Mouse (Mus musculus) gastrocnemius, adult 2 months (tissue): ENCODE measurements at regions not wholly inside any gene's neighbourhood (a gene's known extent, or its start where the extent isn't known, plus 50 kb on each side); places are given as distances from the start of the nearest gene placed in this dataset.

Experiments
- DNase-seq: peaks from one replicate; pipeline ENCODE4 v3.0.0; 2022
- H3K27ac ChIP-seq: fragments of 200-600 bp; 2 replicates; pipeline ENCODE4 v1.8.1; 2022; ENCODE audit warnings: mild to moderate bottlenecking
- H3K4me3 ChIP-seq: fragments of 200-600 bp; 2 replicates; pipeline ENCODE4 v1.8.1; 2022; ENCODE audit warnings: mild to moderate bottlenecking, moderate library complexity
- CTCF ChIP-seq: fragments of 200-600 bp; IDR thresholded peaks from 2 replicates; pipeline ENCODE4 v1.8.1; 2022; ENCODE audit warnings: antibody characterized with exemption, mild to moderate bottlenecking, moderate library complexity
- intact Hi-C: fragments of 180-260 bp; cut with DNase I; formaldehyde crosslinking; loops from one replicate; pipeline ENCODE4 v1.15.1; 2025

DNA sequence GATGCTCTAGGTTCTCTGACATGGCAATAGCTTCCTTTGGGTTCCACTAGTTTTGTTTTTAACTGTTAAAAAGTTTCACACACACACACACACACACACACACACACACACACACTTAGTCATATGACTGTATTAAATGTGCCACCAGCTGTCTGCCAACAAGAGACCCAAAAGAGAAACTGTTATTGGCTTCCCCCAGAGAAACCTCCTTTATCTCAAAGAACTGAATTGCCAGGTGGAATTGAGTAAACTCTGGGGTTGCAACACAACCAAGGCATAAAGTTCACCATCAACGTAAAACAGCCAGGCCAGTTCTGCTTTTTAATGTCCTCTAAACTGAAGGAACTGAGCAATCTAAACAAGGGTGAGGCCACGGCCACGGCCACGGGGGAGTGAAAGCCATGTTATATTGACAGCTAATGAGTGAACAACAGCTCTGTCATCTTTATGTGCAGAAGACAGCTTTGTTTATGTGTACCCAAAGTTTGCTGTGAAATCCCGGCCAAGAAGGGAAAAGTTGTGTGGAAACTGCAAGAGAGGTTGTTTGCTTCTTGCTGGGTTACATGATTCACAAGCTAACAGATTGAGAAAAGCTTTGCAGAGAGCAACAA, 69.3 kb downstream of the Btg1 start:
- H3K27ac ChIP-seq: no peak overlapping the region
- intact Hi-C loops: no loop called here
- DNase-seq: no peak
- H3K4me3 ChIP-seq: no peak overlapping the region
- no peak for TF ChIP-seq CTCF

GRCm38 (mm10) chr10:96686659-96687440, 70.0 kb downstream of the Btg1 start:
- TF ChIP-seq CTCF: no peak
- Histone ChIP-seq H3K4me3 (no peak overlapping the region), H3K27ac (no peak overlapping the region; the same call in 1 of the 2 replicates)
- peak; percentile 50 for DNase-seq
- intact Hi-C loops: no loop called here

DNA sequence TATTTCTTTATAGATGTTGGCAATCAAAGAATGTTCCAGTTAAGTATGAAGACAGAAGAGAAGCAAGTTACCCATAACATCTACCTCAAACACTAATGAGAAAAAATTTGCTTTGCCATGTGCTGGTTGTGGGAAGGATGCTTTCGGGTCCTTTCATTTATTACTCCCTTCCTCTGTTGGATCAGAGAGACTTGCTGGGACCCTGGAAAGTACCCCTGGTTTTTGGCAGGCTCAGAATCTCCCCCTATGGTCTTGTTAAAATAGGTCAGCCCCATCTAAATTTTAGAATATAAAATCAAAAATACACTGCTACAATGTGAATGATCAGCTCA, 70.6 kb downstream of the Btg1 start:
- no peak for DNase-seq
- Histone ChIP-seq H3K4me3 (no peak overlapping the region), H3K27ac (no peak overlapping the region; the same call in 1 of the 2 replicates)
- intact Hi-C loops: no loop called here
- no peak for TF ChIP-seq CTCF

DNA sequence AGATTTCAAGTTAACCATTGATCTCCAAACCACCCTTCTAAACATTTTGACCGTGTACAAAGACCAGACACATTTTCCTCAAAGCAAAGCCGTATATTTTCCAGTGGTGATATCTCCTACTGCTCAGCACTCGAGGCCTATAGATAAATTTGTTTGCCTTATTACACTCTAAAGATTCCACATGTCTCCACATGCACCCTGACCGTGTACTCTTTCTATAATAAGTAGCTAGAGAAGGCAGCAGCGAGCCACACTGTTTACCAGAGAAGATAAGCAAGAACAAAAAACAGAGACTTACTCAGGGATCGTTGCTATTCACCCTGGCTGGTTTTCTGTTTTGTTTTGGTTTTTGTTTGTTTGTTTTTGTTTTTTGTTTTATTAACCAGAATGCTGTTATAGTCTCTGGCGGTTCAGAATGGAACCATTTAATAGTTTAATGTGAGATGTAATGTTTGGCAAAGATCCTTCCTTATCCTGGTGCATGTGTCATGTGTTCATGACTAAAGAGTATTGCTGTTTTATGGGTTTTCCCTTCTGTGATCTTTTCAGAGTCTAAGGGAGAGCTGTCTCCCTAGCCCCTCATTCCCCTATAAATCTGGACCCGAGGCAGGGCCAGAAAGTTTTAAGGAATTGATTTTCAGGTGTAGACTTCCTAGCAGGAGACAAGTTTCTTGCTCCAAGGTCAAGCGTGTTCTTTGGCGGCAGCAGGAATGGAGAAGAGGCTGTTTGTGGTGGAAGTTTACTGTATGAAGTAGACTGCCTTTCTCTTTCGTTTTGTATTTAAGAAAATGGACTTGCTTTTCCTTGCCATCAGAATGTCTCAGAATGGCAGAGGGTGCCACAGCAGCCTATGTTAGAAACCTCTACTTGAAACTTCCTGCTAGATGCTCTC, 73.4 kb downstream of the Btg1 start:
- Histone ChIP-seq H3K4me3 (no peak overlapping the region; the same call in 1 of the 2 replicates), H3K27ac (peak overlapping the region; percentile 40; the same call in 1 of the 2 replicates)
- DNase-seq: no peak
- TF ChIP-seq CTCF: no peak
- intact Hi-C loops: no loop called here

GRCm38 (mm10) chr10:96690868-96691302, 74.1 kb downstream of the Btg1 start:
- DNase-seq: no peak
- TF ChIP-seq CTCF: no peak
- H3K27ac ChIP-seq: peak overlapping the region; percentile 40; the same call in 1 of the 2 replicates
- H3K4me3 ChIP-seq: no peak overlapping the region; the same call in 1 of the 2 replicates
- intact Hi-C loops: no loop called here

DNA sequence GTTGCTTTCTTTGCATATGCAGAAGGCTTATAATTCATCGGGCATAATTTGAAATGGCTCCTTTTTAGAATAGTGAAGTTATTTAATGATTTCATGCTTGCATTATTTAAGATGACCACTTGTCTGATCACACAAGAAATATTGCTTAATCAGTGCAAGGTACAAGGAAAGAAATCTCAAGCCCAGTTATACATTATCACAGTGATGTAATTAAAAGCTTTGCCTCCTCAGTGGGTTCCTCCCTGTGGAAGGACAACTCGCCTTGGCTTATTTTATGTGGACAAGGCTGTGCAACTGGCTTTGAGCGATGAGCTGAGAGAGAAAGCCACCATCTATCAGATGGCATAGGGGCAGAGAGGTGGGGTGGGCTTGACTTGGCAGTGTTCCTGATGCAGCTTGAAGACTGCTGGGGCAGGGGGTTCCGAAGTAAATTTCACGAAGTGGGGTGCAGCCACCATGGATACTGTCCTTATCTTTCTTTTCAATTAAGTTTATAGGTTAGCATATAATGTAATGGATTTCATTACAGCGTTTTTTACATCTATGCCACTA, 74.6 kb downstream of the Btg1 start:
- DNase-seq: no peak
- H3K4me3 ChIP-seq: no peak overlapping the region
- no peak overlapping the region for H3K27ac ChIP-seq
- intact Hi-C loops: no loop called here
- no peak for TF ChIP-seq CTCF

GRCm38 (mm10) chr10:96692821-96693220, 76.0 kb downstream of the Btg1 start:
- DNase-seq: no peak
- TF ChIP-seq CTCF: no peak
- H3K4me3 ChIP-seq: no peak overlapping the region

GRCm38 (mm10) chr10:96693766-96694165, 77.0 kb downstream of the Btg1 start:
- TF ChIP-seq CTCF: no peak
- no peak for DNase-seq
- Histone ChIP-seq H3K4me3 (no peak overlapping the region), H3K27ac (no peak overlapping the region)
- intact Hi-C loops: no loop called here

More at GRCm38 (mm10) chr10:96692821-96693220, 76.0 kb downstream of the Btg1 start:
- no peak overlapping the region for H3K27ac ChIP-seq
- intact Hi-C loops: no loop called here

DNA sequence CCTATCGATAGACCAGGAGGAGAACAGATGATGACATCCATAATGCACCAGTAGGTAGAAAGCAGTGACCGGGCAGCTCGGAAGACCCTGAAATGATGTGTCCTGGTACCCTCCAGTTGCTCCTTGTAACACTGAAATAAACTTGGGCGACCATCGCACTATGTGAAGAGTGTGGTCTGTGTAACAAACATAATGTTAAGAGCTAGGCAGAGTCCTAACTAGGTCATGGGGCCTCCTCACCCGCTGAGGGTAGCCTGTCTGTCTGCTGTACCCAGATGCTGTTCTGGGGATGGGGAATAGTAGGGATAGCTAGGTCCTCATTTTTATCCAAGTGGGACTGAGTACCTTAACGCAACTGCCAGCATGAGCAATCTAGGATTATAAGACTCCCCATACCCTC, 79.8 kb downstream of the Btg1 start:
- H3K4me3 ChIP-seq: no peak overlapping the region
- intact Hi-C loops: no loop called here
- TF ChIP-seq CTCF: no peak
- no peak overlapping the region for H3K27ac ChIP-seq
- no peak for DNase-seq

- H3K4me3 ChIP-seq: no peak overlapping the region
- intact Hi-C loops: no loop called here
- no peak for DNase-seq
- no peak overlapping the region for H3K27ac ChIP-seq
- TF ChIP-seq CTCF: no peak
Measured at GRCm38 (mm10) chr10:96697781-96698180, 81.0 kb downstream of the Btg1 start.

- DNase-seq: no peak
- Histone ChIP-seq H3K27ac (no peak overlapping the region), H3K4me3 (no peak overlapping the region)
- intact Hi-C loops: no loop called here
- no peak for TF ChIP-seq CTCF
Measured at GRCm38 (mm10) chr10:96706656-96707055, 89.8 kb downstream of the Btg1 start.

GRCm38 (mm10) chr10:96708471-96708870, 91.7 kb downstream of the Btg1 start:
- no peak for TF ChIP-seq CTCF
- intact Hi-C loops: no loop called here
- DNase-seq: no peak
- H3K4me3 ChIP-seq: no peak overlapping the region
- H3K27ac ChIP-seq: no peak overlapping the region
